Mouse (Mus musculus): ENCODE data around the gene Efnb2. TPM values are rescaled to one million over a fixed set of nuclear protein-coding genes. Genes with fewer than 3 reads are reported as not detected.

Efnb2 gene
- total and polyA plus RNA-seq, 3 experiments = 16.8 to 24.1 (median 22.2) TPM

GRCm38 (mm10) chr8:8576833-8577232 is 84.2 kb downstream of the Efnb2 start:
- H3K36me3 ChIP-seq (ENCODE audit: control insufficient read depth, insufficient read depth, low read length) = no peaks in the 10 kb centered on the region
- no peak for DNase-seq
- H3K27me3 ChIP-seq (ENCODE audit: control insufficient read depth, insufficient read depth, low read length) = no peaks in the 10 kb centered on the region
- intact Hi-C loops (cut with DNase I) = no loop called here
- TF ChIP-seq EP300 (IDR thresholded peaks at IDR 0.05; ENCODE audit: insufficient read depth, low read depth, low read length) (no peak), POLR2A (IDR thresholded peaks at IDR 0.05; ENCODE audit: insufficient read depth, low read depth, low read length) (no peak), CTCF (IDR thresholded peaks at IDR 0.05) (no peak)
- no peaks in the 10 kb centered on the region for H3K4me1 ChIP-seq (ENCODE audit: control insufficient read depth, insufficient read depth, low read length)
- H3K79me2 ChIP-seq (replicated peaks; ENCODE audit: control insufficient read depth, insufficient read depth, low read length) = no peaks in the 10 kb centered on the region
- H3K4me3 ChIP-seq = no peak overlapping the region
- no peak overlapping the region for H3K9ac ChIP-seq (ENCODE audit: low read depth, low read length)
- 87% methylated on average over 6 of the region's 6 CpGs for WGBS
- H3K27ac ChIP-seq = no peak overlapping the region

DNA sequence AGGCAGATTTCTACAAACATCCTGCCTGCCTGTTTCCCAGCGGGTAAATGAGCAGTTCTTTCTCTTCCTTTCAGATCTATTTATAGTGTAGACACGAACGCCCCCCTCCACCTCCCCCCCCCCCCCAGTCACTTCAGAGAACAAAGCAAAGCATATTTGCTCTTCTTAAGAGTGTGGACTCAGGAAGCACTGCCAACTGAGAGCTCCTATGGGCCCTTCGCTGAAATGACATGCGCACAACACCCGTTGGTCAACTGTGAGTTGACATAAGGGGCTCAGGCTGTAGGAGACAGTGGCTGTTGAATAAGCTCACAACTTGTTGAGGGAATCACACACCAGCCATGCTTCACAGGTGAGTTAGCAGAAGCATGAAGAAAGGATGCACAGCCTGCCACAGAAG is 84.8 kb downstream of the Efnb2 start:
- H3K4me1 ChIP-seq (ENCODE audit: control insufficient read depth, insufficient read depth, low read length) = no peaks in the 10 kb centered on the region
- 27% methylated on average over 6 of the region's 6 CpGs for WGBS
- TF ChIP-seq CTCF (IDR thresholded peaks at IDR 0.05) = no peak
- TF ChIP-seq EP300 (IDR thresholded peaks at IDR 0.05; ENCODE audit: insufficient read depth, low read depth, low read length) = no peak
- no peak for TF ChIP-seq POLR2A (IDR thresholded peaks at IDR 0.05; ENCODE audit: insufficient read depth, low read depth, low read length)
- no peaks in the 10 kb centered on the region for H3K27me3 ChIP-seq (ENCODE audit: control insufficient read depth, insufficient read depth, low read length)
- no peaks in the 10 kb centered on the region for H3K36me3 ChIP-seq (ENCODE audit: control insufficient read depth, insufficient read depth, low read length)
- no peak overlapping the region for H3K27ac ChIP-seq
- intact Hi-C loops (cut with DNase I) = no loop called here
- DNase-seq = no peak
- no peak overlapping the region for H3K4me3 ChIP-seq
- no peaks in the 10 kb centered on the region for H3K79me2 ChIP-seq (replicated peaks; ENCODE audit: control insufficient read depth, insufficient read depth, low read length)
- no peak overlapping the region for H3K9ac ChIP-seq (ENCODE audit: low read depth, low read length)

GRCm38 (mm10) chr8:8574521-8575499 is 86.2 kb downstream of the Efnb2 start:
- no peak for DNase-seq
- WGBS = 86% methylated on average over 19 of the region's 19 CpGs
- Histone ChIP-seq H3K36me3 (ENCODE audit: control insufficient read depth, insufficient read depth, low read length) (no peaks in the 10 kb centered on the region), H3K4me1 (ENCODE audit: control insufficient read depth, insufficient read depth, low read length) (no peaks in the 10 kb centered on the region), H3K27ac (no peak overlapping the region), H3K27me3 (ENCODE audit: control insufficient read depth, insufficient read depth, low read length) (no peaks in the 10 kb centered on the region), H3K9ac (ENCODE audit: low read depth, low read length) (no peak overlapping the region), H3K4me3 (no peak overlapping the region), H3K79me2 (replicated peaks; ENCODE audit: control insufficient read depth, insufficient read depth, low read length) (no peaks in the 10 kb centered on the region)
- intact Hi-C loops (cut with DNase I) = no loop called here
- TF ChIP-seq POLR2A (IDR thresholded peaks at IDR 0.05; ENCODE audit: insufficient read depth, low read depth, low read length) (no peak), EP300 (IDR thresholded peaks at IDR 0.05; ENCODE audit: insufficient read depth, low read depth, low read length) (no peak)

- Histone ChIP-seq H3K79me2 (replicated peaks; ENCODE audit: control insufficient read depth, insufficient read depth, low read length) (no peaks in the 10 kb centered on the region), H3K36me3 (ENCODE audit: control insufficient read depth, insufficient read depth, low read length) (no peaks in the 10 kb centered on the region), H3K4me1 (ENCODE audit: control insufficient read depth, insufficient read depth, low read length) (no peaks in the 10 kb centered on the region), H3K9ac (ENCODE audit: low read depth, low read length) (no peak overlapping the region), H3K27me3 (ENCODE audit: control insufficient read depth, insufficient read depth, low read length) (no peaks in the 10 kb centered on the region), H3K27ac (no peak overlapping the region), H3K4me3 (no peak overlapping the region)
- 59% methylated on average over 5 of the region's 5 CpGs for WGBS
- intact Hi-C loops (cut with DNase I) = no loop called here
- no peak for DNase-seq
- no peak for TF ChIP-seq CTCF (IDR thresholded peaks at IDR 0.05)
- TF ChIP-seq POLR2A (IDR thresholded peaks at IDR 0.05; ENCODE audit: insufficient read depth, low read depth, low read length) = no peak
- TF ChIP-seq EP300 (IDR thresholded peaks at IDR 0.05; ENCODE audit: insufficient read depth, low read depth, low read length) = no peak
These were observed 88.8 kb downstream of the Efnb2 start for GRCm38 (mm10) chr8:8572272-8572671.

DNA sequence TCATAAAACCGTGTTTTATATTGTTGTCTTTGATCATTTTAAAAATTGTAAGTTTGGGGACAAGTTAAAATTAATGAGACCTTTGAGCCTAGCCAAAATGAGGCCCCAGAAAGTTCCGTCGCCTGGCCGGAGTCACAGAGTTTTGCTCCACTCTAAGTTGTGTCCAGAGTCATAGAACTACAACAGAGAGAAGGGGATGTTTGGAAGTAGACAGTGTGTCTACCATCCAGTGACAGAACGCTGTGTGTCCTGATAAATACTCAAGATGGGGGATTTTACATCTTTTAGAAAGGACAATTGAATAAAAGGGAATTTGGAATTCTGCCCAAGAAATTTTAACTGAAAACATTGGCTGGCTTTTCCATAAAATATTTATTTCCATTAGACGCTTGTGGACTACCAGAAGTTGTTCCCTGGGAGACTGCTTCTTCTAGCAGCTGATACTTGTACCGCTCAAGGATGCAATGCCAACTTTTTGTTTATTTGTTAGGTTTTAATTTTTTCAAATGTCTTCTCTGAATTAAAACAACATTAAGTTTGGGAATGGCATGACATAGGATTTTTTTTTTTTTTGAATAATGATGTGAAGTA is 89.3 kb downstream of the Efnb2 start:
- no peaks in the 10 kb centered on the region for H3K36me3 ChIP-seq (ENCODE audit: control insufficient read depth, insufficient read depth, low read length)
- intact Hi-C loops (cut with DNase I) = no loop called here
- DNase-seq = no peak
- H3K79me2 ChIP-seq (replicated peaks; ENCODE audit: control insufficient read depth, insufficient read depth, low read length) = no peaks in the 10 kb centered on the region
- TF ChIP-seq EP300 (IDR thresholded peaks at IDR 0.05; ENCODE audit: insufficient read depth, low read depth, low read length) (no peak), POLR2A (IDR thresholded peaks at IDR 0.05; ENCODE audit: insufficient read depth, low read depth, low read length) (no peak), CTCF (IDR thresholded peaks at IDR 0.05) (no peak)
- no peak overlapping the region for H3K9ac ChIP-seq (ENCODE audit: low read depth, low read length)
- no peak overlapping the region for H3K4me3 ChIP-seq
- no peaks in the 10 kb centered on the region for H3K27me3 ChIP-seq (ENCODE audit: control insufficient read depth, insufficient read depth, low read length)
- H3K4me1 ChIP-seq (ENCODE audit: control insufficient read depth, insufficient read depth, low read length) = no peaks in the 10 kb centered on the region
- 84% methylated on average over 7 of the region's 7 CpGs for WGBS
- H3K27ac ChIP-seq = no peak overlapping the region

- no peak overlapping the region for H3K4me3 ChIP-seq
- 92% methylated on average over 10 of the region's 10 CpGs for WGBS
- intact Hi-C loops (cut with DNase I) = no loop called here
These were observed 91.8 kb downstream of the Efnb2 start for GRCm38 (mm10) chr8:8569280-8569679.

More at GRCm38 (mm10) chr8:8569280-8569679, 91.8 kb downstream of the Efnb2 start:
- Histone ChIP-seq H3K79me2 (replicated peaks; ENCODE audit: control insufficient read depth, insufficient read depth, low read length) (no peaks in the 10 kb centered on the region), H3K27ac (no peak overlapping the region), H3K9ac (ENCODE audit: low read depth, low read length) (no peak overlapping the region), H3K27me3 (ENCODE audit: control insufficient read depth, insufficient read depth, low read length) (no peaks in the 10 kb centered on the region), H3K4me1 (ENCODE audit: control insufficient read depth, insufficient read depth, low read length) (no peaks in the 10 kb centered on the region), H3K36me3 (ENCODE audit: control insufficient read depth, insufficient read depth, low read length) (no peaks in the 10 kb centered on the region)
- DNase-seq = no peak
- no peak for TF ChIP-seq CTCF (IDR thresholded peaks at IDR 0.05)
- TF ChIP-seq EP300 (IDR thresholded peaks at IDR 0.05; ENCODE audit: insufficient read depth, low read depth, low read length) = no peak
- no peak for TF ChIP-seq POLR2A (IDR thresholded peaks at IDR 0.05; ENCODE audit: insufficient read depth, low read depth, low read length)

Measured in heart, adult 2 months (tissue).